8 mouse cellular contexts compared by ENCODE assay signal in the genomic region with DNA sequence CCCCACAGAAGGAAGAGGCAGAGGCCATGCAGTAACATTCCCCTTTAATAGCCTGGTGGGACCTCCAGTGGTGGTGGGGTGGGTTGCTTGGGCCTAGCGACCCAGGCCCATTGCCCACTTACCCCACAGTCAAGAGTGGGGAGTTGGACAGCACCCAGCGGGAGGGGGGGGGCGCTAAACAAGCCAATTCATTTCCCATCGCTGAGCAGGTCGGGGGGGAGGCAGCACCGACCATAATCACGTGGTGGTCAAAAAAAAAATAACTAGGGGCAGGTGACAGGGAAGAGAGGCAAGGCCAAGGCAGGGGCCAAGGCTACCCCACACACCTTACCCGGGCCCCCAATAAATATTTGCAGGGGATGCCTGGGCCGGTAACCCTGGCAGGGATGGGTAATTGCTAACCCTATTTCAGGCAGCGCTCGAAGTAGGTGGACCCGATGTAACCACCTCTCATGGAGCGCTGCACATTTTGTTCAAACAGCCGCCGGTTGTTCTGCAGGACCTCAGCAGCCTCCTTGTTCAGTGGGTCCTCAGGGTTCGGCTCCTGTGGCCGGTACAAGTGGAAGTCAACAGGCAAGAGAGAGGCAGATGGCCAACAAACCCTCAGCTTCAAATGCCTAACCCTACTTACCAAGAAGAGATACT. TPM values are rescaled to one million over a fixed set of nuclear protein-coding genes. Genes with fewer than 3 reads are reported as not detected.
DNase-seq lines count a peak whose midpoint lies in the region; ATAC-seq and TF ChIP-seq lines count a peak whose summit lies in the region.

No protein-coding gene starts in this region.

- H3K4me3 ChIP-seq in layer of hippocampus, adult 2 months: peak overlapping the region; percentile 70
- H3K4me3 ChIP-seq in forebrain, embryonic 13.5 days: peak overlapping the region; percentile 60
- peak overlapping the region; percentile 83 for H3K4me3 ChIP-seq in liver, embryonic 16.5 days (ENCODE audit: low read depth, low read length)

- 89% methylated on average over 17 of the region's 17 CpGs for whole genome bisulfite sequencing in forebrain, embryonic 13.5 days
- 80% methylated on average over 17 of the region's 17 CpGs for WGBS in liver, embryonic 16.5 days (ENCODE audit: insufficient replicate concordance)

- no peak for TF ChIP-seq CTCF in layer of hippocampus, adult 2 months (conservative IDR thresholded peaks at IDR 0.05)

- no peak for DNase-seq in layer of hippocampus, adult 2 months (ENCODE audit: low spot score in 2 of 2)
- no peak for DNase-seq in layer of hippocampus, postnatal 25 days (ENCODE audit: extremely low spot score in 1 of 2, low spot score in 1 of 2)
- peak; percentile 57 for DNase-seq in cerebellum, adult 8-10 months
- no peak for DNase-seq in ovary, postnatal 14 days (ENCODE audit: low spot score)
- DNase-seq in yolk sac, embryonic 10.5 days (ENCODE audit: low spot score): no peak

- peak overlapping the region; percentile 51; the same call in 1 of the 2 replicates for H3K9ac ChIP-seq in forebrain, embryonic 13.5 days
- H3K9ac ChIP-seq in liver, embryonic 16.5 days (ENCODE audit: low read depth, low read length): peak overlapping the region; percentile 86; the same call in 1 of the 2 replicates

- H3K4me1 ChIP-seq in forebrain, embryonic 13.5 days: peaks cover 50% of the 10 kb centered on the region
- H3K4me1 ChIP-seq in liver, embryonic 16.5 days (ENCODE audit: control insufficient read depth, low read depth, low read length): peaks cover 41% of the 10 kb centered on the region

- no peaks in the 10 kb centered on the region for H3K27me3 ChIP-seq in forebrain, embryonic 13.5 days
- no peaks in the 10 kb centered on the region for H3K27me3 ChIP-seq in liver, embryonic 16.5 days (ENCODE audit: control insufficient read depth, insufficient read depth, low read depth, low read length)

- H3K27ac ChIP-seq in layer of hippocampus, adult 2 months: peak overlapping the region; percentile 91
- peak overlapping the region; percentile 90 for H3K27ac ChIP-seq in forebrain, embryonic 13.5 days
- peak overlapping the region; percentile 87 for H3K27ac ChIP-seq in liver, embryonic 16.5 days (ENCODE audit: low read length)

- no peaks in the 10 kb centered on the region for H3K9me3 ChIP-seq in forebrain, embryonic 13.5 days (replicated peaks)
- H3K9me3 ChIP-seq in liver, embryonic 16.5 days (replicated peaks; ENCODE audit: control insufficient read depth, low read length): no peaks in the 10 kb centered on the region

- H3K4me2 ChIP-seq in forebrain, embryonic 13.5 days: peak overlapping the region; percentile 76
- H3K4me2 ChIP-seq in liver, embryonic 16.5 days (ENCODE audit: low read depth, low read length): peak overlapping the region; percentile 78

- ATAC-seq in forebrain, embryonic 13.5 days: no peak; the same call in 1 of the 2 replicates
- ATAC-seq in liver, embryonic 16.5 days (ENCODE audit: low read depth): no peak
- ATAC-seq in erythroid progenitor cell, adult 5-6 weeks (replicated peaks; ENCODE audit: low FRiP score, poor library complexity, severe bottlenecking): no peak

- H3K36me3 ChIP-seq in forebrain, embryonic 13.5 days (ENCODE audit: poor library complexity, severe bottlenecking): peaks cover 51% of the 10 kb centered on the region
- H3K36me3 ChIP-seq in liver, embryonic 16.5 days (ENCODE audit: control insufficient read depth, insufficient read depth): peaks cover 32% of the 10 kb centered on the region

RNA-seq across cellular contexts. Expression of a gene that starts 0.7 kb away (rescaled TPM):
- 100 to 1,000 TPM; 133 to 141 TPM for total RNA-seq in layer of hippocampus, adult 2 months (2021)
- total RNA-seq in layer of hippocampus, postnatal 25 days (2021): 100 to 1,000 TPM; 128 to 149 TPM
- 164 and 168 TPM in 2 replicates for polyA plus RNA-seq in forebrain, embryonic 13.5 days (2015; fragmentation: Nextera tagmentation; extraction: Ambion mirVana)
- 119 and 122 TPM in 2 replicates for polyA plus RNA-seq in liver, embryonic 16.5 days (2015; fragmentation: Nextera tagmentation; extraction: Ambion mirVana)
- total RNA-seq in erythroid progenitor cell, adult 5-6 weeks (2015; ENCODE audit: low replicate concordance): 116 and 138 TPM in 2 replicates
- total RNA-seq in erythroid progenitor cell, adult 5-6 weeks (2017; ENCODE audit: low replicate concordance): 125 and 153 TPM in 2 replicates

RNA-seq across cellular contexts. Expression of a gene that starts 2.7 kb away (rescaled TPM):
- 100 to 1,000 TPM; 190 to 199 TPM for total RNA-seq in layer of hippocampus, adult 2 months (2021)
- 100 to 1,000 TPM; 197 to 209 TPM for total RNA-seq in layer of hippocampus, postnatal 25 days (2021)
- 44.0 and 53.7 TPM in 2 replicates for polyA plus RNA-seq in forebrain, embryonic 13.5 days (2015; fragmentation: Nextera tagmentation; extraction: Ambion mirVana)
- polyA plus RNA-seq in liver, embryonic 16.5 days (2015; fragmentation: Nextera tagmentation; extraction: Ambion mirVana): 10.6 and 14.3 TPM in 2 replicates
- 70.0 and 96.9 TPM in 2 replicates for total RNA-seq in erythroid progenitor cell, adult 5-6 weeks (2015; ENCODE audit: low replicate concordance)
- 61.0 and 94.6 TPM in 2 replicates for total RNA-seq in erythroid progenitor cell, adult 5-6 weeks (2017; ENCODE audit: low replicate concordance)

RNA-seq across cellular contexts. Expression of a gene that starts 19.2 kb away (rescaled TPM):
- 10 to 100 TPM; 15.7 to 17.8 TPM for total RNA-seq in layer of hippocampus, adult 2 months (2021)
- 10 to 100 TPM; 12.8 to 18.0 TPM for total RNA-seq in layer of hippocampus, postnatal 25 days (2021)
- 5.1 and 6.0 TPM in 2 replicates for polyA plus RNA-seq in forebrain, embryonic 13.5 days (2015; fragmentation: Nextera tagmentation; extraction: Ambion mirVana)
- polyA plus RNA-seq in liver, embryonic 16.5 days (2015; fragmentation: Nextera tagmentation; extraction: Ambion mirVana): 0.44 and 0.50 TPM in 2 replicates
- total RNA-seq in erythroid progenitor cell, adult 5-6 weeks (2015; ENCODE audit: low replicate concordance): not detected in 2 replicates
- total RNA-seq in erythroid progenitor cell, adult 5-6 weeks (2017; ENCODE audit: low replicate concordance): not detected in 2 replicates

RNA-seq across cellular contexts. Expression of a gene that starts 25.5 kb away (rescaled TPM):
- 10 to 100 TPM; 32.9 to 34.8 TPM for total RNA-seq in layer of hippocampus, adult 2 months (2021)
- 10 to 100 TPM; 34.4 to 35.3 TPM for total RNA-seq in layer of hippocampus, postnatal 25 days (2021)
- polyA plus RNA-seq in forebrain, embryonic 13.5 days (2015; fragmentation: Nextera tagmentation; extraction: Ambion mirVana): 32.8 and 37.1 TPM in 2 replicates
- polyA plus RNA-seq in liver, embryonic 16.5 days (2015; fragmentation: Nextera tagmentation; extraction: Ambion mirVana): 10.0 and 11.4 TPM in 2 replicates
- 4.0 and 10.1 TPM in 2 replicates for total RNA-seq in erythroid progenitor cell, adult 5-6 weeks (2015; ENCODE audit: low replicate concordance)
- total RNA-seq in erythroid progenitor cell, adult 5-6 weeks (2017; ENCODE audit: low replicate concordance): 6.7 and 7.6 TPM in 2 replicates

RNA-seq across cellular contexts. Expression of a gene that starts 36.4 kb away (rescaled TPM):
- 100 to 1,000 TPM; 238 to 253 TPM for total RNA-seq in layer of hippocampus, adult 2 months (2021)
- 100 to 1,000 TPM; 236 to 250 TPM for total RNA-seq in layer of hippocampus, postnatal 25 days (2021)
- polyA plus RNA-seq in forebrain, embryonic 13.5 days (2015; fragmentation: Nextera tagmentation; extraction: Ambion mirVana): 270 and 289 TPM in 2 replicates
- polyA plus RNA-seq in liver, embryonic 16.5 days (2015; fragmentation: Nextera tagmentation; extraction: Ambion mirVana): 50.0 and 57.9 TPM in 2 replicates
- 194 and 220 TPM in 2 replicates for total RNA-seq in erythroid progenitor cell, adult 5-6 weeks (2015; ENCODE audit: low replicate concordance)
- 137 and 141 TPM in 2 replicates for total RNA-seq in erythroid progenitor cell, adult 5-6 weeks (2017; ENCODE audit: low replicate concordance)

Comparison
In these comparisons a context has a peak if more than half of its experiments do, and no peak if none do; other contexts are left out.
1. RNA of a gene that starts 19.2 kb away (total RNA-seq): 12.8 to 18.0 TPM in layer of hippocampus, postnatal 25 days and 15.7 to 17.8 TPM in layer of hippocampus, adult 2 months; not detected in erythroid progenitor cell, adult 5-6 weeks; every median in the first group is over 10 times any median in the second.
2. Peak in every context shown above with its lines, with median percentiles within 50 percentile points of each other: H3K27ac ChIP-seq and H3K4me3 ChIP-seq.